Mouse (Mus musculus): ENCODE results near the gene Psmg3.

The Psmg3 gene

DNA sequence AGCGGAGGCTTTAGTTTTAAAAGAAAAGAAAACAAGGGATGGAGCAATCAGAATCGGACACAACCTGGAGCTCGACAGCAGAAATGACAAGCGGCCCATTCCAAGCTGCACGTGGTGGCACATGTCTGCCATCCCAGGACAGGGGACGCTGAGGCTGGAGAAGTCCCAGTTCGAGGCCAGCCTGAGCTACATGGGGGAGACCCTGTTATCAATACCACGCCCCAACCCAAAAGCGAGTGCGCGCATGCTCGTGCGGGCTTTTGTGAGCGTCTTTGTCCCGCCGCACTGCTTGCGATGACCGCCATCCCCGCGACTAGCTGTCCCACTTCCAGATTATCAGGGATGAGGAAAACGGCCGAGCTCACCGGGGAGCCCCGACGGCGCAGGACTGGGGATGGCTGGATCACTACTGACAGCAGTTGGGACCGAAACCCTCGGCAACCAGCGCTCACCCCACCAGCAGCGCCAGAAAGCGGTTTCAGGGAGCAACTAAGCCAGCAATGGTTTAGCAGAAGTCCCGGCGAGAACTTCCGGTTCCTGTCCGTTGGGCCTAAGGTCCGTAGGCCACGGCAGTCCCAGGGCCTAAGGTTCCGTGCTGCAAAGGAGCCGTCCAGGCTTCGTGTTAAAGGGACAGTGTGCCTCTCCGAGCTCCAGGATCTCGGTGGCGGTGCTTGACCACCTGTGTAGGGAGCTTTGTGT lies at the start of gene Psmg3, which contains the start of gene Gm26938:
Psmg3 (minus strand) TSS at position 529 of the 699 bp plus-strand sequence.
Gm26938 (minus strand) TSS at position 51 of the 699 bp plus-strand sequence.
- in situ Hi-C loops (cut with MboI, MseI): loop anchor here (25.0 kb wide), 1 partner anchor 511 kb away; the partner anchor contains the start of gene Mrm2

DNA sequence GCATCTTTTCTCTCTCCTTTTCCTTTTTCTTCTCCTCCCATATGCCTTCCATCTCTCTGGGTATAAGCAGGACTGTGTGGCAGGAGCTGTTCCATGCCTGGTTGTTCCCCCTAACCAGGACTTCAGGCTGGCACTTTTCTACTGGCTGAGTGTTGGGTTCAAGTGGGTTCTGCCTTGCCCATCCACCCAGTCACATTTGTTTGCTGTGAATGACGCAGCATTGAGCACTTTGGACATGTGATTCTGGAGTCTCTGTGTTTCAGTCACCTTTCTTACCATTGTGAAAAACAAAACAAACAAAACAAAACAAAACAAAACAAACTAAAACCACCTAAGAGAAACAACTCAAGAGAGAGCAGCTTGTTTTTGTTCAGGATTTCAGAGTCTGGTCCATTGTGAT lies 44.8 kb upstream of the Psmg3 start:
- in situ Hi-C loops (cut with MboI, MseI): no loop called here

DNA sequence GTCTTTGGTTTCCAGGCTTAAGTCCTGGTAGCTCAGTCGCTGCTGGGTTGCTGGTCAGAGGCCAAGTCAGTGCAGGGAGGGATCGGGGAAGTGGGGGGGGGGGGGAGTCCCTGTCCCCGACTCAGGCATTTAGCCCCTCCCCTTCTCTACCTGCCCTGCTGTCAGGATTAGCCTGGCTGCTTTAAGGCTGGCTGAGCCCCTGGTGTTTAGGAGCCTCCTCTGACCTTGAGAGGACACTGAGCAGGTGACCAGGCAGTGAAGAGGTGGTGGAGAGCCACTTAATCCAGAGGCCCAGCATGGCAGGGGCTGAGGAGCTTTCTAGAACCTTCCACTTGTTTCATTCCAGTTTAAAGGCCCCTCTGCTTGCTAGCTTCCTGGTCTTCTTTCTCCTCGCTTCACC lies 44.2 kb upstream of the Psmg3 start:
- in situ Hi-C loops (cut with MboI, MseI): no loop called here

DNA sequence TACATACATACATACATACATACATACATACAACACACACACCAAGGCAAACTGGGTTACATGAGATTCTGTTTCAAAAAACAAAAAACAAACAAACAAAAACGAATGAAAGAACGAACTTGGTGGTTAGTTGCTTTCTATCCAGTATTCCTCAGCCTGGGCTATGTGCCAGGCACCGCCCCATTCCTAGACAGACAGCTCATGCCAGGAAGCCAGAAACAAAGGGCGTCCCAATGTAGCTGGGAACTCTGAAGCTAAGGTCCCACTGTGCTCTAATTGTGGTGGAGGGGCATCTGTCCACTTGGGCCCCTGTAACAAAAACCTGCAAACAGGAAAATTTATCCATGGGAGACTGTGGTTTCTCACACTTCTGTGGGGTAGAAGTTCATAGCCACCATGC lies 36.1 kb upstream of the Psmg3 start:
- in situ Hi-C loops (cut with MboI, MseI): no loop called here

DNA sequence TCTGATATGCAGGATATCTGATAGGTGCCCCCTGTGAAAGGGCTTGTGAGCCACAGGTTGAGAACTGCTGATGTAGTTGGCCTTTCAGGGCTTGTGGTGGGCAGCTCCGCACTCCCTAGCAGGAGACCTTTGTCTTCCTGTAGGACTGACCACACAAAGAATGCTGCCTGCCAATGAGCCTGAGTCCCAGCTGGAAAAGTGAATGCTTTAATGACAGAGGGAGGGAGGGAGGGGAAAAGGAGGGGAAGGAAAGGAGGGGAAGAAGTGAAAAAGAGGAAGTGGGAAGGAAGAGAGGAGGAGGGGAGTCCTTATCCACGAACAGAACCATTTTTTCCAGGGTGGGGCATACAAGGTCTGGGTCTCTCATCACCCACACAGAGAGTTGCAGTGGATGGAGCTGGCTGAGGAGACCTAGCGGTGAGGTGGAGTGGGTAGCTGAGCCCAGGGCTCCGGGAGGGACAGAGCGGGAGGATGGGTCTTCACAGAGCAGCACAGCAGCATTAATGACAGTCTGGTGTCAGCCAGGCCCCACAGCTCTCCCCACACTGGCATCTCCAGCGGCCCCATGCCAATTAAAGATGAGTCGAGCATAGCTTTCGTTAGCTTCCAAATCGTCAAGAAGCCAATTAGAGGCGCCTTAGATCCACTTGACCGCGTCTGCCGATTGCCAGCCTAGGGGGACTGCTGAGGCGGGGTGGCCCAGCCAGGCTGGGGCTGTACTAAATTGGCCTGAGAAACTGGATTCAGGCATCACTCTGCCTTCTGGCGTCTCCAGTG lies 33.8 kb upstream of the Psmg3 start:
- in situ Hi-C loops (cut with MboI, MseI): no loop called here

DNA sequence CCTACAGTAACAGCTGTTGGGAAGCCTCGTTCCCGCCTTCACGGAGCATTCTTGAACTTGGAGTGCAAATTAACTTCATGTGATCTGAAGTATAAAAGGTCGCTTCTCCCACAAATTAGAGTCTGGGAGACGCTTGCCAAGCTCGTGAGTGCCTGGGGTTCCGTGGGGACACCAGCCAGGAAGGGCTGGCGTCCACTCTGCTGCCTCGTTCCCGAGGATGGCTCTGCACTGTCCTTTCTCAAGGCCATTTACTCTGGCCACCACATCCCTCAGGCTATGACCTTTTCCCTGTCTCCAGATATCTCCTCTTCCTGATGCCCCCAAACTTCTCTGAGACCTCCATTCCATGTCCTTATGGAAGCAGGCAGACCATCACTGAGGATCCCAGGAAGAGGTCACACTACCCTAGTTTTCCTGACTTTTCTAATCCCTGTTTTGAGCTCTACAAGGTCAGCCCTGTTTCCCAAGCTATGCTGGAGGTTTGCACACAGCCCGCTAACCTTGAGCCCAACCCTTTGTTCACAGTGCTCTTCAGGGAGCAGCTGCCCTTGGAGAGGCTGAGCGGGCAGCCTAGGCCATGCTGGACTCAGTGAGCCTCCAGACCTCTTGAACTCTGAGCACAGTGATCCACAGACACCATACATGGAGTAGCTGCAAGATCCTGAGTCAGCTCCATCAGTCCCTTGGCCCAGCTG lies 23.1 kb upstream of the Psmg3 start:
- in situ Hi-C loops (cut with MboI, MseI): loop anchor here (25.0 kb wide), 1 partner anchor 488 kb away; the partner anchor contains the start of gene Mrm2

DNA sequence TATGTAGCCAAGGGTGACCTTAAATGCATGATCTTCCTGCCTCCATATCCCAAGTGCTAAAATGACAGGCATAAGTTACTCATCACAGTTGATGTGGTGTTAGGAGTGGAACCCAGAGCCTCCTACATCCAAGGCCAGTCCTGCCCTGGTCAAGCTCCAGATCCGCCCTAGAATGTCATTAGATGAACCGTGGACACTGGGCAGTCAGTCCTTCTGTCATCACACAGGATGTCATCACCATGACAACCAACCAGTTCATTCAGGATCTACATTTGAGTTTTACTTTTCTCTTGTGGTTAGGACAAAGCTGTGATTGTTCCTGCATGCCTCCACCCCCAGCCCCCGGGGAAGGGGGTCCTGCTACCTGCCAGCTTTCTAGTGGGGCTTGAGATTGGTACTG lies 12.5 kb upstream of the Psmg3 start:
- in situ Hi-C loops (cut with MboI, MseI): loop anchor here (10.0 to 25.0 kb wide), 2 partner anchors 306 to 498 kb away; partner anchors contain the start of gene Mrm2

DNA sequence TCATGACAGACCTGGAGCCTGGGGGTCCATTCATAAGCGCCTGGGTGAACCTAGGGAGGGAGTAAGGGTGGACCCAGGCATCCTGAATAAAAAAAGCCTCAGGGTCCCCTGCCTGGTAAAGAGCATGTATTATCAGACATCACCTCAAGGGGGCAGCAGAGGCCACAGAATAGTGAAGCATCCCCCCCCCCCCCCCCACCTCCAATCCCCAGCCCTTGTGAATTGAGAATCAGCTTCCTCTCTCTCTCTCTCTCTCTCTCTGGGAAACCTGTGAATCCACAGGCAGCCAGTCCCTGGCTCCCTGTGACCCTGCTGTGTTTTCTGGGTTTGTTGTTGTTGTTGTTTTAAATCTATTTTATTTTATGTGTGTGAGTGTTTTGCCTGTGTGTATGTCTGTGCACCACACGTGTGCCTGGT lies 11.8 kb upstream of the Psmg3 start:
- in situ Hi-C loops (cut with MboI, MseI): loop anchor here (10.0 to 25.0 kb wide), 2 partner anchors 306 to 499 kb away; partner anchors contain the start of gene Mrm2

DNA sequence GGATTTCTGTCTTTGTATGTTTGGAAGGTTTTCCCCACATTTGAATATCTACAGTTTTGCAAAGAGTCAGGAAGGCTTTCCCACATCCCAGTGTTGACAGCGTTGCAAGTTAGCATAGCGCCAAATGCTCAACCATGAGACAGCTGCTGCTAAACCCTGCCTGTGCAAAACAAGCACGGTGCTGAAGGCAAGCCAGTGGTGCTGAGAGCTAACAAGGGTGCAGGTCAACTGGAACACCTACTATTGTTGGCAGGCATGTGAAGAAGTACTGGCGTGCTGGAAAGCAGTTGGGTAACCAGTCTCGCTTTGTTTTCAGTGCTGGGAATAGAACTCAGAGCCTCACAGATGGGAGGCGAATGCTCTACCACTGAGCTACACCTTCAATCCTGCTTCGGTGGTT lies 9.0 kb upstream of the Psmg3 start:
- in situ Hi-C loops (cut with MboI, MseI): loop anchor here (10.0 to 25.0 kb wide), 2 partner anchors 309 to 502 kb away; partner anchors contain the start of gene Mrm2

DNA sequence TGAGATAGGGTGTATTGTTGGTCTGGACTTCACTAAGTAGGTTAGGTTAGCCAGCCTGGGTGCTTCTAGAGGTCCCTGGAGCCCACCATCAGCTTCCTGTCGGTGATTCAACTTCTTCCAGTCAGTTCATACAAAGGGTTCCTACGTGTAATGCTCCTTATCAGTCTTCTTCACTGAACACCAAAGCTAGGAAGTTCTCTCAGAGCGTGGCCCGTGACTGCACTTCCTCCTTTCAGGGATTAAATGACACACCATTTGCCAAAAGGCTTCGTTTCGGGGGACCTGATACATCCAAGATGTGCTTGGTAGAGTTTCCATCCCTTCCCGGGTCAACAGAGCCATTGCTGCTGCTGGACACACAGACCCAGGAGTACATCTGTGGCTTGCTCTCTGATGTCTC lies 5.4 kb upstream of the Psmg3 start:
- in situ Hi-C loops (cut with MboI, MseI): loop anchor here (10.0 to 25.0 kb wide), 2 partner anchors 313 to 505 kb away; partner anchors contain the start of gene Mrm2

DNA sequence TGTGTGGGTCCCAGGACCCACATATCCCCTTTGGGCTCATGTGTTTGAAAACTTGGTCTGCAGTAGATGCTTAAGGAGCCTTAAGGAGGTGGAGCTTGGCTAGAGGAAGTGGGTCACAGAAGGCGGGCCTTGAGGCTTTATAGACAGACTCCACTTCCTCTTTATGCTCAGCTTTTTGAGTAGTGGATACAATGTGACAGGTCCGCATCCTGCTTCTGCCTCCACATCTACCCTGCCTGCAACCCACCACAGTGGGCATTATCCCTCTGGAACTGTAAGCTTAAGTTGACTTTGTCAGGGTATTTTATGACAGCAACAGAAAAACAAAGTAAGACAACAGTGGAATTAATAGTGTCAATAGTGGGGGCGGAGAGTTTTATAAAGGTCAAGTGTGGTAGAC lies 4.0 kb upstream of the Psmg3 start:
- in situ Hi-C loops (cut with MboI, MseI): loop anchor here (10.0 to 25.0 kb wide), 2 partner anchors 314 to 507 kb away; partner anchors contain the start of gene Mrm2

DNA sequence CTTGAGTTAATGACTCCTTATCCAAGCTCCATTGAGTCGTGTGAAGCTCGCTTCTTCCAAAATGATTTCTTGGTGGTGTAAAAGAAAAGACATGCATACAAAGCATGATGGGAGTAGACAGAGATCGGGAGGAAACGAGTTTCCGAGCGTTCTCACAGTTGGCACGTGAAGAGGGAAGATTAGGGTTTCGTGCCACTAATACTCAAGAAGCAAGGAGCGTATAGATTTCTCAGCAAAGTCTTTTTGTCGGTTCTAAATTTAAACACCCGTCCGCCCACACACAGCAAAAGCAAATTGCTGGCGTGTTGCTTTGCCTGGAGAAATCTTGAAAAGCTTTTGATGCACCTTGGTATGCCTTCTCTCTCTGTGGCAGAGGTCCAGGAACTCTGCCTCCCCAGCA lies 2.7 kb upstream of the Psmg3 start:
- in situ Hi-C loops (cut with MboI, MseI): loop anchor here (25.0 kb wide), 1 partner anchor 508 kb away; the partner anchor contains the start of gene Mrm2

DNA sequence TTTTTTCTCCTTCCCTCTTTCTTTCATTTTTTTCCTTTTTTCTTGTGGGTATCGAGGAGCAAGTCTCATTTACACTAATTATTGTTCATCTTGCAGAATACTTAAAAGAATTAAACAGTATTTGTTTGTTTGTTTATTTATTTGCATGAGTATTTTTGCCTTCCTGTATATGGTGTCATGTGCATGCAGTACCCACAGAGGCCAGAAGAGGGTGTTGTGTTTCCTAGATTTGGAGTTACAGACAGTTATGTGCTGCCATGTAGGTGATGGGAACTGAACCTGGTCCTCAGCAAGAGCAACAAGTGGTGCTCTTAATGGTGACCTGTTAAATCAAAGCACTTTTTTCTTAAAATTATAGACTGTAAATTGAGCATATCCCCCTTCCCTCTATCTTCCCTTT lies 908 bp upstream of the Psmg3 start:
- in situ Hi-C loops (cut with MboI, MseI): loop anchor here (25.0 kb wide), 1 partner anchor 510 kb away; the partner anchor contains the start of gene Mrm2

DNA sequence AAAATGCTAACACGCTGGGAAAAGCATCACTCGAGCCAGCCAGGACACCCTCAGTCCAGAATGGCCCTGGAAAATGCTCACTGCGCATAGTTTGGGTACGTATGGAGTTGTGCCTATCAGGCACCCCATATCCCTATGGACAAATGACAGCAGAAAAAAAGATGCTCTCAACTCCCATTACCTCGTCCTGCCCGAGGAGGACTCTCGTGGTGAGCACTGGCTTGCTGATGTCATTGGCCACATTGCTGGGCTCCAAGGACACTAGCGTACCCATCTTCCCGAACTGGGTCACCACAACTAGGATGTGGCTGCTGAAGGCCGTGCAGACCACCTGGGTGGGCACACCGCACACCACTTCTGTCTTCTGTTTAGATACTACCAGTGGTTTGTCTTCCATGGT lies 738 bp downstream of the Psmg3 start:
- in situ Hi-C loops (cut with MboI, MseI): loop anchor here (25.0 kb wide), 1 partner anchor 511 kb away; the partner anchor contains the start of gene Mrm2

DNA sequence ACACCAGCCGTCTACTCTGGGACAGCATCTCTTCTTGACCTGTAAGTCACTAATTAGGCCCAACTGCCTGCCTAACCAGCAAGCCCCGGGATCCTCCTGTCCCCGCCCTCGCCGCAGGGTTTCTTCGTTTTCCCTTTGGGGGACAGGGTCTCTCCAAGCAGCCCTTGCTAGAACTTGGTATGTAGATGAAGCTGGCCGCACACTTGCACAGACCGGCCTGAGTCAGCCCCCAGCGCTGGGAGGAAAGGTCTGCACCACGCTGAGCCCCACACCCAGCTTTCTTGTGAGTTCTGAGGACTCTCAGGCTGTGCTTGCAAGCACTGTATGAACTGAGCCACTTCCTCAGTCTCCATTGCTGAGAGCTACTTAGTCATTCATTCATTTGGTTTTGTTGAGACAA lies 2.2 kb downstream of the Psmg3 start:
- in situ Hi-C loops (cut with MboI, MseI): no loop called here

DNA sequence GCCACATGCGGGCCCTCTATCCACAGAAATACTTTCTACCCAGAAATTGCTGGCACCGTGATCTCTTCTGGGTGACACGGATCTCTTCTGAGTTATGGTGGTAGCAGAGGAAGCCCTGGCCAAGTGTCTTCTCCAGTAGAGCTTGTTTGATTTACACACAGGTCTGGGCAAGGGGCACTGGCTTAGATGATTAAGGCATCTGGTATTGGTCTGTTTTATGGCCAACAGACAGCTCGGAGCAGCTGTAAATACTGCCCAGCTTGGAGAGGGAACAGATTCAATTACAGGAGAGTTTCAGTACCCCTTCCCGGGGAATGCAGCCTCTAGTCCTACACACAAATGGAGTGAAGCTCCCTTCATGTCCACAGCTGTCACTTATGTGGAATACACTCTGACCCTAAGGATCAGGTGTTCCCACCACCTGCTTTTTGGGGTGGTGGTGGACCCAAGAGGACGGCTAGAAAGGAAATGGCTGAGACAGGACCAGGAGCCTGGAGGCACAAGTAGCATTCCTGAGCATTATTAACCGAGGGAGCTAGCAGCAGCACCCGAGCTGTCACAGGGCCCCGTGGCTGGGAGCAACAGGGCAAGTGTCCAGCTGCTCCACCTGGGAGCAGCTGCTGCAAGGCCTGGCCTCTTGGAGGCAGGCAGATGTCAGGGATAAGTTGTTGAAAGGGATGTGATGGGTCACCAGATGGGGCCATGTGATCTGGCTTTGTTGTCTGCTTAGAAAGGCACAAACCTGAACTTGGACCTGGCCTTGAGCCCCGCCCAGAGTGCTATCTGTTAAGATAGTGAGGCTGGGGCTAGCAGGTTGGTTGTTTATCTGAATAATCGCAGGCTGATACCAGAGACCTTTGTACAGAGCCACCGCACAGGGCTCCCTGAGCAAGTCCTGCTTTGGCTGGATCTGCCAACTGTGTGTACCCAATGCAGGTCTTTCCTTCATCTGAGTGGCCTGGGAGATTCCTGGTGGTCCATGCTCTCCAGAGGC lies 4.9 kb downstream of the Psmg3 start:
- in situ Hi-C loops (cut with MboI, MseI): no loop called here

DNA sequence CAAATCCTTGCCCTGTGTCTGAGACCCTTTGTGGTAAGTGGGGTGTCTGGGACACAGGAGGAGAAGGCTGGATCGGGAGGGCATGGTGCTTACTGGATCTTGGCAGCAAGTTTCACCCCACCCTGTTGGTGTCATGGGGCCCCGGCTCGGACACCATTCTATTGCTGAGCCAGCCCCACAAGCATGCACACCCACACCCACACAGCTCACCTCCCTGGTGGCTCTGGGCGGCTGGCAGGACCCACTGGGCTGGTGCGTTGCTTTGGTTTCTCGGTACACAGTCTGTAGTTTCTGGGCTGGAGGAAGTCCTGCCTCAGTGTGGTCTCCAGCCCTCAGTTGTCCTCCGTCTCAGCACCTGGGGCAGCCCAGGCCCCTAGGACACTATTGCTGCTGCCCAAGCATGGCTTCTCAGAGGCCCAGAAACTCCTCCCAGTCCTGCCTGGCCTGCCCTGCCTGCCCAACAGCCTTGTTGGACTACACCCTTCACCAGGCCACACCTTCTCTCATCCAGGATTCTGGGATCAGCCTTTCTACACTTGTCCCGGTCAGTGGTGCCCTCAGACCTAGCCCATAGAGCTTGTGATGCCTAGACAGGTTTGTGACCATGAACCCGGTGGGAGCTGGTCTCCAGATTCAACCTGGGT lies 7.0 kb downstream of the Psmg3 start, which contains the start of gene Tmem184a:
Tmem184a (minus strand) TSS at position 380 of the 644 bp plus-strand sequence.
- in situ Hi-C loops (cut with MboI, MseI): no loop called here

DNA sequence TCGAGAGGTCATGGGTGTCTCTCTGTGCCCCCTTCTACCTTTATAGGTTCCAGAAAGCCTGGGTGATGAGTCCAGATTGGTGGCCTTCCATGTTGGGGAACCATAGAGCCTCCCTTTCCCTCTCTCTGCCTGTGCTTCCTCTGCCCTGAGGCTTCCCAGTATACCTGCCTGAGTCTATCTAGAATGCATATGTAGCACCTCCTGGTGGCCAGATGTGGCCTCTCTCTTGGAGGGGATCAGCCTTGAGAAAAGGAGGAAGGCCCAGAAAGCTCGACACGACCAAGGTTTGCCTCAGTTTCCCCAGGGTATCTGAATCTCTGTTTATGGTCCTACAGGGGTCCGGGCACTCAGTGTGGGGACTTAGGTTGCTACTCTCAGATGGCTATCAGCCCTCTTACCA lies 7.9 kb downstream of the Psmg3 start:
- in situ Hi-C loops (cut with MboI, MseI): no loop called here

DNA sequence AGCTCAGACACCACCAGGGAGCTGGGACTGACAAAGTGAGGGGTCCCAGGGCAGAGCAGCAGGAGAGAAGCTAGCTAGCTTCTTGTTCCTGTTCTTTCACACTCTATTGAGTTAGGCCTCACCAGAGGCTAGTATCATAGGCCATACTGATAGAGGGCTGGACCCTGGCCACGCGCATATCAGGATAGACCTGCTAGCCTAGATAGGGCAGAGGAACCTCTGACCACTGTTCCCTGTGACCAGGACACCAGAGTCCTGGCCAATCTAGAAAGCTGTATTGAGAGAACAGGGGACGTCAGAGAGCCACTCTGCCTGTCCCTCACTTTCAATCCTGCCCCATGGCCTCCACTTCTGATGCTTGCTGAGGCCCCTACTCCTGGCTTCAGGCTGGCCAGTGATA lies 8.6 kb downstream of the Psmg3 start:
- in situ Hi-C loops (cut with MboI, MseI): no loop called here

DNA sequence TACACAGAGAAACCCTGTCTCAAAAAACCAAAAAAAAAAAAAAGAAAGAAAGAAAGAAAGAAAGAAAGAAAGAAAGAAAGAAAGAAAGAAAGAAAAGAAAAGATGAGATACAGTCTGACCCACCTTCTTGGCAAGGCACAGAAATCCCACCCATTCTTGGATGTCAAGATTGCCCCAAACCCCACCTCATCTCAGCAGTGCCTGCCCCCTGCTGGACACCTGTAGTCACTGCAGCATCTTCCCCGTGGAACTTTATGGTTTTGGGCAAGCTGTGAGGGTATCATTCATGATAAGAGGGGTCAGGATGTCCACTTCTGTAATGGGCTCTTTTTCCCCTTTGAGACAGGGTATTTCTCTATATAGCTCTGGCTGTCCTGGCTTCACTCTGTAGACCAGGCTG lies 9.4 kb downstream of the Psmg3 start:
- in situ Hi-C loops (cut with MboI, MseI): no loop called here
